ENCODE assay signal across 31 mouse cellular contexts in the genomic region with DNA sequence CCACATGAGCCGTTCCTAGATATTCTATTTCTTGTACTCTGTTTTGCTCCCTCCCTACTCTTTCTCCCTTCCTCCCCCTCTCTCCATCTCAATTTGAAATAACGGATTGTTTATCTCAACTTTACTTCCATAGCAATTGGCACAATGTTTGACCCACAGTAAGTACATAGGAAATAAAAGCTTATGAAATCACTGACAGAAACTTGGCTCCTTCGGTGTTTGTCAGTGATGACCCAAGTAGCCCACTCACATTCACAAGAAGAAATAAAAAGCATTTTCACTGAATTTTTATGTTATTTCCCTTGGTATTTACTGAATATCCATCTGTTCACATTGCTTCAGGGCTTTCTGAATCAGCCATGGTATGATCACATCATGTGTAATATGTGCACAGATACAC.
A peak's percentile ranks its signal among the peaks of the same experiment; 100 is the strongest.
DNase-seq lines count a peak whose midpoint lies in the region; ATAC-seq and TF ChIP-seq lines count a peak whose summit lies in the region.
"Had no signal": no experiment of that assay in that cellular context is flagged by ENCODE, and none has a peak within 500 bp of the region (broad histone marks: within the 10 kb centered on the region; RNA-seq: fewer than 3 reads in every experiment).

No protein-coding gene starts in this region.

- no peaks in the 10 kb centered on the region for H3K27me3 ChIP-seq in forebrain, postnatal 0 days (ENCODE audit: insufficient read depth, low read length)
- H3K27me3 ChIP-seq in forebrain, embryonic 12.5 days: no peaks in the 10 kb centered on the region
- H3K27me3 ChIP-seq in lung, embryonic 14.5 days (ENCODE audit: insufficient read depth, low read length): no peaks in the 10 kb centered on the region
- H3K27me3 ChIP-seq: CH12.LX; embryonic facial prominence, embryonic 13.5 days; heart, embryonic 13.5 days; Patski had no signal

- no peak overlapping the region for H3K4me3 ChIP-seq in forebrain, postnatal 0 days (ENCODE audit: low read depth, low read length)
- H3K4me3 ChIP-seq in forebrain, embryonic 12.5 days (replicated peaks): no peak overlapping the region
- no peak overlapping the region for H3K4me3 ChIP-seq in lung, embryonic 14.5 days (ENCODE audit: low read depth, low read length)
- H3K4me3 ChIP-seq: embryonic facial prominence, embryonic 10.5 days; embryonic facial prominence, embryonic 13.5 days; erythroblast, embryonic 14.5 days; forebrain, embryonic 10.5 days; heart, adult 2 months; heart, embryonic 10.5 days; heart, embryonic 13.5 days had no signal

- no peaks in the 10 kb centered on the region for H3K9me3 ChIP-seq in forebrain, postnatal 0 days (ENCODE audit: low read length)
- H3K9me3 ChIP-seq in forebrain, embryonic 12.5 days: no peaks in the 10 kb centered on the region
- H3K9me3 ChIP-seq in lung, embryonic 14.5 days (ENCODE audit: low read depth, low read length): no peaks in the 10 kb centered on the region
- H3K9me3 ChIP-seq: embryonic facial prominence, embryonic 10.5 days; embryonic facial prominence, embryonic 13.5 days; forebrain, embryonic 10.5 days; G1E; heart, embryonic 10.5 days; heart, embryonic 13.5 days had no signal

- WGBS in forebrain, postnatal 0 days: 79% methylated on average over 3 of the region's 3 CpGs
- 91% methylated on average over 3 of the region's 3 CpGs for WGBS in forebrain, embryonic 12.5 days
- 65% methylated on average over 3 of the region's 3 CpGs for WGBS in lung, embryonic 14.5 days

- no peaks in the 10 kb centered on the region for H3K36me3 ChIP-seq in forebrain, postnatal 0 days (ENCODE audit: insufficient read depth)
- H3K36me3 ChIP-seq in forebrain, embryonic 12.5 days (replicated peaks): no peaks in the 10 kb centered on the region
- no peaks in the 10 kb centered on the region for H3K36me3 ChIP-seq in lung, embryonic 14.5 days (ENCODE audit: insufficient read depth)
- H3K36me3 ChIP-seq: embryonic facial prominence, embryonic 10.5 days; embryonic facial prominence, embryonic 13.5 days; forebrain, embryonic 10.5 days; G1E; heart, embryonic 10.5 days; heart, embryonic 13.5 days had no signal

- no peak for TF ChIP-seq CTCF in forebrain, postnatal 0 days (IDR thresholded peaks at IDR 0.05; ENCODE audit: low read depth)
- no peak for TF ChIP-seq CTCF in lung, embryonic 14.5 days (IDR thresholded peaks at IDR 0.05; ENCODE audit: low read depth)

- H3K4me2 ChIP-seq in forebrain, postnatal 0 days (ENCODE audit: low read depth): no peak overlapping the region
- no peak overlapping the region for H3K4me2 ChIP-seq in forebrain, embryonic 12.5 days
- H3K4me2 ChIP-seq in lung, embryonic 14.5 days: no peak overlapping the region
- H3K4me2 ChIP-seq: embryonic facial prominence, embryonic 13.5 days; heart, embryonic 13.5 days; hindbrain, embryonic 14.5 days had no signal

- H3K9ac ChIP-seq in forebrain, postnatal 0 days: no peak overlapping the region
- H3K9ac ChIP-seq in forebrain, embryonic 12.5 days: no peak overlapping the region
- no peak overlapping the region for H3K9ac ChIP-seq in lung, embryonic 14.5 days
- H3K9ac ChIP-seq: embryonic facial prominence, embryonic 13.5 days; heart, embryonic 13.5 days; hindbrain, embryonic 14.5 days had no signal

- no peak overlapping the region for H3K27ac ChIP-seq in forebrain, postnatal 0 days (ENCODE audit: low read depth, low read length)
- H3K27ac ChIP-seq in forebrain, embryonic 12.5 days: no peak overlapping the region
- no peak overlapping the region for H3K27ac ChIP-seq in lung, embryonic 14.5 days (ENCODE audit: low read depth)
- H3K27ac ChIP-seq: embryonic facial prominence, embryonic 10.5 days; embryonic facial prominence, embryonic 13.5 days; forebrain, embryonic 10.5 days; heart, adult 2 months; heart, embryonic 10.5 days; heart, embryonic 13.5 days; hindbrain, embryonic 14.5 days; hindbrain, postnatal 0 days had no signal

- ATAC-seq in forebrain, postnatal 0 days: no peak
- no peak for ATAC-seq in forebrain, embryonic 12.5 days (ENCODE audit: low FRiP score)
- ATAC-seq in lung, embryonic 14.5 days (ENCODE audit: insufficient read depth): no peak
- ATAC-seq: forebrain, embryonic 14.5 days; hindbrain, postnatal 0 days; Patski had no signal

- DNase-seq in forebrain, postnatal 0 days: peak; percentile 2
- peak; percentile 56 for DNase-seq in lung, embryonic 14.5 days
- DNase-seq in lung, postnatal 14 days: no peak
- peak; percentile 4 for DNase-seq in lung, postnatal 10 days
- no peak for DNase-seq in lung, adult 18-20 months
- no peak for DNase-seq in cerebellum, adult 8-10 months
- DNase-seq: adrenal gland, adult 2 months; adrenal gland, postnatal 14 days; B cell, adult 2 months; cerebellum, adult 11 months; cerebellum, postnatal 10 days; cerebellum, postnatal 36 days; embryo, embryonic 11 days; gastrocnemius, postnatal 10 days; gastrocnemius, postnatal 36 days; heart, adult 2 months; heart, postnatal 14 days; heart, postnatal 4 days had no signal

- no peaks in the 10 kb centered on the region for H3K4me1 ChIP-seq in forebrain, postnatal 0 days (ENCODE audit: insufficient read depth)
- H3K4me1 ChIP-seq in forebrain, embryonic 12.5 days: no peaks in the 10 kb centered on the region
- H3K4me1 ChIP-seq in lung, embryonic 14.5 days (ENCODE audit: insufficient read depth): no peaks in the 10 kb centered on the region
- H3K4me1 ChIP-seq: embryonic facial prominence, embryonic 10.5 days; forebrain, embryonic 10.5 days; heart, embryonic 10.5 days; heart, embryonic 13.5 days had no signal

Comparison
In these comparisons a context has a peak if more than half of its experiments do, and no peak if none do; other contexts are left out.
1. DNase-seq: peak in forebrain, postnatal 0 days (single experiment), lung, embryonic 14.5 days (single experiment) and lung, postnatal 10 days (single experiment); none in lung, postnatal 14 days (single experiment), lung, adult 18-20 months (0 of 2) and cerebellum, adult 8-10 months (single experiment).